Mouse (Mus musculus) liver, embryonic 14.5 days (tissue): Measurements from ENCODE around the gene Cetn4. TPM values are rescaled to one million over a fixed set of nuclear protein-coding genes. Genes with fewer than 3 reads are reported as not detected.

Experiments used
- ATAC-seq: fragments of 200-750 bp; cut with Nextera tagmentation; 2 replicates; pipeline ENCODE4 v1.8.0; 2017; ENCODE audit warnings: moderate number of reproducible peaks, mild to moderate bottlenecking, moderate library complexity; ENCODE audit not compliant: insufficient read depth
- DNase-seq, 3 experiments: peaks; one replicate each; pipeline ENCODE4 v3.0.0-alpha.2; 2012 to 2013; ENCODE audit warnings: low read depth in 3 of 3, low spot score in 3 of 3
- H3K27ac ChIP-seq: fragments of 300-500 bp; sonication (generic); 2 replicates; pipeline ENCODE4 v1.5.1; 2014; ENCODE audit warnings: moderate library complexity, mild to moderate bottlenecking, control low read depth, inconsistent platforms
- H3K27me3 ChIP-seq: fragments of 300-500 bp; sonication (generic); 2 replicates; pipeline ENCODE4 v1.6.1; 2014; ENCODE audit warnings: mild to moderate bottlenecking, low read length, moderate library complexity; ENCODE audit not compliant: control insufficient read depth, insufficient read depth
- H3K36me3 ChIP-seq: fragments of 300-500 bp; sonication (generic); replicated peaks from 2 replicates; pipeline ENCODE4 v1.6.1; 2014; ENCODE audit warnings: low read depth; ENCODE audit not compliant: control insufficient read depth, insufficient read depth
- H3K4me1 ChIP-seq, 2 experiments: fragments of 200-500 bp in 1 of 2; fragments of 300-500 bp in 1 of 2; sonication (generic) in 1 of 2; replicated peaks; 2 replicates each; pipeline ENCODE4 v1.6.1; 2012 to 2014; ENCODE audit warnings: antibody characterized with exemption in 1 of 2, inconsistent platforms in 1 of 2, low read length in 1 of 2; ENCODE audit not compliant: control insufficient read depth in 2 of 2, insufficient read depth in 2 of 2
- H3K4me2 ChIP-seq: fragments of 300-500 bp; sonication (generic); 2 replicates; pipeline ENCODE4 v1.6.1; 2014; ENCODE audit warnings: low read depth, mild to moderate bottlenecking, control low read depth, moderate library complexity
- H3K4me3 ChIP-seq, 2 experiments: fragments of 200-500 bp in 1 of 2; fragments of 300-500 bp in 1 of 2; sonication (generic) in 1 of 2; 2 replicates each; pipeline ENCODE4 v1.5.1; 2012 to 2014; ENCODE audit warnings: low read depth in 2 of 2, low read length in 2 of 2, mild to moderate bottlenecking in 2 of 2, control low read depth in 1 of 2, inconsistent platforms in 1 of 2, moderate library complexity in 1 of 2; ENCODE audit not compliant: insufficient read depth in 1 of 2
- H3K9ac ChIP-seq: fragments of 300-500 bp; sonication (generic); replicated peaks from 2 replicates; pipeline ENCODE4 v1.6.1; 2014; ENCODE audit warnings: mild to moderate bottlenecking, control low read depth, moderate library complexity
- H3K9me3 ChIP-seq: fragments of 300-500 bp; sonication (generic); 2 replicates; pipeline ENCODE4 v1.6.1; 2016; ENCODE audit warnings: low read length, mixed read lengths; ENCODE audit not compliant: control insufficient read depth
- CTCF ChIP-seq: IDR thresholded peaks from 2 replicates; pipeline ENCODE4 v1.5.1; 2016; ENCODE audit warnings: antibody characterized with exemption, low read depth, control low read depth
- EP300 ChIP-seq: IDR thresholded peaks from 2 replicates; pipeline ENCODE4 v1.6.1; 2016; ENCODE audit warnings: antibody characterized with exemption, low read depth
- WGBS: fragments of 180-500 bp; shearing (Covaris S2); extraction: QIAGEN DNeasy Blood & Tissue Kit; methylation state at CpG from one replicate; pipeline ENCODE4 v1.1.7; 2014; ENCODE audit not compliant: insufficient replicate concordance; 5-methylcytosine and 5-hydroxymethylcytosine counted together
- polyA plus RNA-seq, 2 experiments: library from polyadenylated mRNA; depleted of rRNA in 1 of 2; stranded (reverse) in 1 of 2; unstranded in 1 of 2; fragments of >200 nt; fragmentation: Nextera tagmentation in 1 of 2; extraction: Ambion mirVana in 1 of 2; gene quantifications; 2 replicates each; pipeline versions ENCODE4 v1.2.1 to v1.2.3; 2012 to 2014

Cetn4 gene
- polyA plus RNA-seq, 2 experiments = 1.6 to 1.9 TPM

GRCm38 (mm10) chr3:37325317-37326112 lies 13.0 kb upstream of the Cetn4 start:
- DNase-seq = no peak

GRCm38 (mm10) chr3:37324310-37324709 lies 11.8 kb upstream of the Cetn4 start:
- Histone ChIP-seq H3K4me3 (no peak overlapping the region), H3K4me1 (peaks cover 13 to 17% of the 10 kb centered on the region in 2 experiments), H3K9ac (no peak overlapping the region), H3K27me3 (no peaks in the 10 kb centered on the region), H3K27ac (no peak overlapping the region), H3K9me3 (no peaks in the 10 kb centered on the region), H3K36me3 (no peaks in the 10 kb centered on the region), H3K4me2 (no peak overlapping the region)
- ATAC-seq = no peak
- no peak for TF ChIP-seq EP300
- peak; percentile 63 for TF ChIP-seq CTCF
- no peak for DNase-seq
- 19% methylated on average over 3 of the region's 3 CpGs for WGBS

More at GRCm38 (mm10) chr3:37325317-37326112, 13.0 kb upstream of the Cetn4 start:
- no peaks in the 10 kb centered on the region for H3K27me3 ChIP-seq
- peaks cover 13 to 17% of the 10 kb centered on the region in 2 experiments for H3K4me1 ChIP-seq
- no peak for ATAC-seq
- WGBS = 47% methylated on average over 5 of the region's 5 CpGs
- H3K27ac ChIP-seq = no peak overlapping the region
- no peaks in the 10 kb centered on the region for H3K9me3 ChIP-seq
- TF ChIP-seq EP300 (no peak), CTCF (no peak)
- no peak overlapping the region for H3K4me3 ChIP-seq
- H3K36me3 ChIP-seq = no peaks in the 10 kb centered on the region
- H3K4me2 ChIP-seq = no peak overlapping the region
- H3K9ac ChIP-seq = no peak overlapping the region

DNA sequence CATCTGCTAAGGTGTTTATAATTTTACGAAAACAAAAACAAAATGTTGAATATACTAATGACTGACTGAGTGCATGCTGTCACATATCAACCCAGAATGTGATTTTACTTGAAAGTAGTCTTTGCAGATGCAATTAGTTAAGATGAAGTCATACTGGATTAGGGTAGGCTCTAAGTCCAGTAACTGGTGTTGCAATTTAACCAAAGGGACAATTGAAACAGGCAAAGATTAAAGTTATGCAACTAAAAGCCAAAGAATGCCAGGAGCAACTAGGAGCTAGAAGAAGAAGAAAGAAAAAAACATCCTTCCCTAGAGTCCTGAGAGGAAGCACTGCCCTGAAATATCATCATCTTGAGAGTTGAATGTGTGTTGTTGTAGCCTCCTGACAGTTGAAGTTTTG lies 3.7 kb upstream of the Cetn4 start:
- no peak for TF ChIP-seq CTCF
- no peak for TF ChIP-seq EP300
- Histone ChIP-seq H3K27me3 (no peaks in the 10 kb centered on the region), H3K9me3 (no peaks in the 10 kb centered on the region), H3K9ac (no peak overlapping the region), H3K4me1 (peaks cover 9 to 12% of the 10 kb centered on the region in 2 experiments), H3K27ac (no peak overlapping the region), H3K36me3 (no peaks in the 10 kb centered on the region), H3K4me2 (no peak overlapping the region), H3K4me3 (no peak overlapping the region)
- WGBS = 73% methylated on average over 1 of the region's 1 CpGs
- DNase-seq (no peak), ATAC-seq (no peak)

- Histone ChIP-seq H3K27ac (no peak overlapping the region; the same call in 1 of the 2 replicates), H3K4me1 (peaks cover 9 to 12% of the 10 kb centered on the region in 2 experiments), H3K36me3 (no peaks in the 10 kb centered on the region), H3K9ac (peak overlapping the region; percentile 29; the same call in 1 of the 2 replicates), H3K4me3 (peak overlapping the region in 1 of 2 experiments; percentile 95; a peak in 2 of 4 replicates), H3K4me2 (peak overlapping the region; percentile 89), H3K9me3 (no peaks in the 10 kb centered on the region), H3K27me3 (no peaks in the 10 kb centered on the region)
- ATAC-seq = no peak
- TF ChIP-seq CTCF (no peak), EP300 (no peak)
- 16% methylated on average over 1 of the region's 1 CpGs for WGBS
- no peak for DNase-seq
These were observed 863 bp upstream of the Cetn4 start for GRCm38 (mm10) chr3:37313371-37313770.

GRCm38 (mm10) chr3:37311897-37312369 lies 575 bp downstream of the Cetn4 start:
- 1% methylated on average over 10 of the region's 10 CpGs for WGBS
- peak; percentile 62 for ATAC-seq

More at GRCm38 (mm10) chr3:37311897-37312369, 575 bp downstream of the Cetn4 start:
- peaks cover 9 to 12% of the 10 kb centered on the region in 2 experiments for H3K4me1 ChIP-seq
- H3K27me3 ChIP-seq = no peaks in the 10 kb centered on the region
- H3K9me3 ChIP-seq = no peaks in the 10 kb centered on the region
- H3K27ac ChIP-seq = no peak overlapping the region
- peak overlapping the region; percentile 89 for H3K4me2 ChIP-seq
- H3K36me3 ChIP-seq = no peaks in the 10 kb centered on the region
- no peak for DNase-seq
- TF ChIP-seq CTCF = no peak
- no peak for TF ChIP-seq EP300
- peak overlapping the region; percentile 65 to 95 for H3K4me3 ChIP-seq
- peak overlapping the region; percentile 94 for H3K9ac ChIP-seq
